Mouse (Mus musculus): ENCODE measurements around the gene Fmnl2.

DNA sequence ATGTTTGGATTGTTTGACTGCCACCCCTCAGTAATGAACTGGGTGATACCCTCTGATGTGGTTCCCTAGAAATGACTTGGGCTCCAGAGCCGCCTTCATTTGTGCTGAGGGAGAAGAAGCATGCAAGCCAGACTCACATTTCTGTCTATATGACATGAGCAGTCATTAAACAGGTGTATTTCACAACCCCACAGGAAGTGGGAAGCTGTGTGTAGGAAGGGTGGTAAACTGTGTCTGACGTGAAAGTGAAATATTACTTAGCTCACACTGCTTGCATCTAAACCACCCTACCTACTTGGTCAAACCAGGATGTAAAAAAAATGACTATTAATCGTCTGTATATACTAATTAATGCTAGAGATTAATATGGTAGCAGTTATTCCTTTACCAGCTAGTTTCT lies 231.1 kb downstream of the Fmnl2 start:
- no peak for TF ChIP-seq EP300 (IDR thresholded peaks at IDR 0.05)
- TF ChIP-seq CTCF (IDR thresholded peaks at IDR 0.05): no peak
